In genomic region chr3:37760866-37761265, GRCm38 (mm10) we compare ENCODE assay signal across 13 mouse cellular contexts. TPM values are rescaled to one million over a fixed set of nuclear protein-coding genes. Genes with fewer than 3 reads are reported as not detected.
DNase-seq lines count a peak whose midpoint lies in the region; ATAC-seq lines count a peak whose summit lies in the region.
"Had no signal": no experiment of that assay in that cellular context is flagged by ENCODE, and none has a peak within 500 bp of the region (broad histone marks: within the 10 kb centered on the region; RNA-seq: fewer than 3 reads in every experiment).

No protein-coding gene starts in this region.

- H3K4me2 ChIP-seq in kidney, embryonic 16.5 days (replicated peaks; ENCODE audit: low read depth, low read length): no peak overlapping the region
- H3K4me2 ChIP-seq in neural tube, embryonic 15.5 days: no peak overlapping the region
- H3K4me2 ChIP-seq: forebrain, embryonic 12.5 days; liver, embryonic 15.5 days had no signal

- H3K27ac ChIP-seq in kidney, embryonic 16.5 days (ENCODE audit: low read length): no peak overlapping the region
- H3K27ac ChIP-seq in neural tube, embryonic 15.5 days (replicated peaks): no peak overlapping the region
- H3K27ac ChIP-seq: forebrain, embryonic 12.5 days; liver, embryonic 15.5 days had no signal

- ATAC-seq in kidney, embryonic 16.5 days (ENCODE audit: low FRiP score, low TSS enrichment): no peak
- ATAC-seq in CD4-positive, CD25-positive, alpha-beta regulatory T cell, adult 4 months: peak; percentile 59
- ATAC-seq in neural tube, embryonic 15.5 days (ENCODE audit: low FRiP score): no peak

- H3K36me3 ChIP-seq in kidney, embryonic 16.5 days (ENCODE audit: insufficient read depth, low read length): no peaks in the 10 kb centered on the region
- H3K36me3 ChIP-seq in splenic B cell, adult 2 months (ENCODE audit: control insufficient read depth, insufficient read depth, low read length, poor library complexity, severe bottlenecking): no peaks in the 10 kb centered on the region
- H3K36me3 ChIP-seq in neural tube, embryonic 15.5 days: no peaks in the 10 kb centered on the region
- H3K36me3 ChIP-seq: forebrain, embryonic 12.5 days; liver, embryonic 15.5 days had no signal

- peaks cover 13% of the 10 kb centered on the region for H3K4me1 ChIP-seq in kidney, embryonic 16.5 days (ENCODE audit: insufficient read depth, low read length)
- H3K4me1 ChIP-seq in neural tube, embryonic 15.5 days: peaks cover 9% of the 10 kb centered on the region

- WGBS in kidney, embryonic 16.5 days: 79% methylated on average over 6 of the region's 6 CpGs
- WGBS in neural tube, embryonic 15.5 days: 91% methylated on average over 6 of the region's 6 CpGs

- peaks cover 3% of the 10 kb centered on the region; the same call in 1 of the 2 replicates for H3K9me3 ChIP-seq in kidney, embryonic 16.5 days (ENCODE audit: low read length)
- no peaks in the 10 kb centered on the region for H3K9me3 ChIP-seq in neural tube, embryonic 15.5 days (replicated peaks)
- H3K9me3 ChIP-seq: forebrain, embryonic 12.5 days; liver, embryonic 15.5 days had no signal

- H3K27me3 ChIP-seq in kidney, embryonic 16.5 days (ENCODE audit: insufficient read depth, low read length): no peaks in the 10 kb centered on the region
- no peaks in the 10 kb centered on the region for H3K27me3 ChIP-seq in splenic B cell, adult 2 months (ENCODE audit: control insufficient read depth, insufficient read depth, low read length, poor library complexity, severe bottlenecking)
- no peaks in the 10 kb centered on the region for H3K27me3 ChIP-seq in neural tube, embryonic 15.5 days (replicated peaks)
- H3K27me3 ChIP-seq: liver, embryonic 15.5 days had no signal

- no peak overlapping the region for H3K9ac ChIP-seq in kidney, embryonic 16.5 days (replicated peaks; ENCODE audit: low read length)
- no peak overlapping the region for H3K9ac ChIP-seq in neural tube, embryonic 15.5 days (replicated peaks)
- H3K9ac ChIP-seq: forebrain, embryonic 12.5 days; liver, embryonic 15.5 days had no signal

- no peak overlapping the region for H3K4me3 ChIP-seq in kidney, embryonic 16.5 days (ENCODE audit: low read length)
- H3K4me3 ChIP-seq in neural tube, embryonic 15.5 days (replicated peaks): no peak overlapping the region
- H3K4me3 ChIP-seq: forebrain, embryonic 12.5 days; liver, embryonic 15.5 days had no signal

- peak; percentile 45 for DNase-seq in kidney, postnatal 10 days
- DNase-seq in ZHBTc4 (ENCODE audit: low read depth, low spot score): peak; percentile 50
- peak; percentile 20 for DNase-seq in splenic B cell, adult 2 months (ENCODE audit: low read depth, low spot score)
- no peak for DNase-seq in testis, postnatal 10 days (ENCODE audit: low spot score)
- DNase-seq in ovary, postnatal 36 days (ENCODE audit: low spot score): no peak
- DNase-seq: adrenal gland, adult 2 months; gastrocnemius, postnatal 25 days; midbrain, embryonic 14.5 days had no signal

RNA-seq across cellular contexts. Expression of gene Gm5148, which starts 36.6 kb away (rescaled TPM):
- polyA plus RNA-seq in kidney, embryonic 16.5 days (2015; fragmentation: Nextera tagmentation; extraction: Ambion mirVana): 7.5 and 9.6 TPM in 2 replicates
- polyA plus RNA-seq in CD4-positive, CD25-positive, alpha-beta regulatory T cell, adult 4 months (2017; shearing (Covaris generic)): 1 to 10 TPM; 1.9 to 3.1 TPM
- polyA plus RNA-seq in neural tube, embryonic 15.5 days (2015; fragmentation: Nextera tagmentation; extraction: Ambion mirVana): 9.2 and 15.2 TPM in 2 replicates

Comparison
In these comparisons a context has a peak if more than half of its experiments do, and no peak if none do; other contexts are left out.
1. DNase-seq: peak in kidney, postnatal 10 days (single experiment), ZHBTc4 (single experiment) and splenic B cell, adult 2 months (single experiment); none in testis, postnatal 10 days (single experiment) and ovary, postnatal 36 days (single experiment).